Mouse (Mus musculus) naive thymus-derived CD4-positive, alpha-beta T cell, adult 2 months (primary cell): ENCODE results near the gene Aldh5a1.

ENCODE experiments used
- DNase-seq: peaks from one replicate; pipeline ENCODE4 v3.0.0-alpha.2; 2011; ENCODE audit warnings: low read depth

Gene Aldh5a1

GRCm38 (mm10) chr13:24866430-24867402 is 70.7 kb downstream of the Aldh5a1 start:
- DNase-seq: no peak

- peak; percentile 77 for DNase-seq
Measured at GRCm38 (mm10) chr13:24862520-24862919, 74.9 kb downstream of the Aldh5a1 start.

- DNase-seq: no peak
Measured at GRCm38 (mm10) chr13:24862021-24862420, 75.4 kb downstream of the Aldh5a1 start.

- peak; percentile 16 for DNase-seq
Measured at GRCm38 (mm10) chr13:24861084-24861483, 76.4 kb downstream of the Aldh5a1 start.

GRCm38 (mm10) chr13:24859115-24859514 is 78.3 kb downstream of the Aldh5a1 start:
- no peak for DNase-seq
